Mouse (Mus musculus) layer of hippocampus, postnatal 10 days (tissue): Measurements from ENCODE around the gene 1700016C15Rik. TPM values are rescaled to one million over a fixed set of nuclear protein-coding genes. Genes with fewer than 3 reads are reported as not detected.
A peak's percentile ranks its signal among the peaks of the same experiment; 100 is the strongest.

Source experiments
- DNase-seq, 2 experiments: peaks; one replicate each; pipeline ENCODE4 v3.0.0; 2021; ENCODE audit warnings: low spot score in 2 of 2
- total RNA-seq, 2 experiments: library from RNA; stranded (reverse); gene quantifications; 2 replicates each; pipeline ENCODE4 v1.2.3; 2021

1700016C15Rik gene
- total RNA-seq, 2 experiments from 2014 or later = not detected

DNA sequence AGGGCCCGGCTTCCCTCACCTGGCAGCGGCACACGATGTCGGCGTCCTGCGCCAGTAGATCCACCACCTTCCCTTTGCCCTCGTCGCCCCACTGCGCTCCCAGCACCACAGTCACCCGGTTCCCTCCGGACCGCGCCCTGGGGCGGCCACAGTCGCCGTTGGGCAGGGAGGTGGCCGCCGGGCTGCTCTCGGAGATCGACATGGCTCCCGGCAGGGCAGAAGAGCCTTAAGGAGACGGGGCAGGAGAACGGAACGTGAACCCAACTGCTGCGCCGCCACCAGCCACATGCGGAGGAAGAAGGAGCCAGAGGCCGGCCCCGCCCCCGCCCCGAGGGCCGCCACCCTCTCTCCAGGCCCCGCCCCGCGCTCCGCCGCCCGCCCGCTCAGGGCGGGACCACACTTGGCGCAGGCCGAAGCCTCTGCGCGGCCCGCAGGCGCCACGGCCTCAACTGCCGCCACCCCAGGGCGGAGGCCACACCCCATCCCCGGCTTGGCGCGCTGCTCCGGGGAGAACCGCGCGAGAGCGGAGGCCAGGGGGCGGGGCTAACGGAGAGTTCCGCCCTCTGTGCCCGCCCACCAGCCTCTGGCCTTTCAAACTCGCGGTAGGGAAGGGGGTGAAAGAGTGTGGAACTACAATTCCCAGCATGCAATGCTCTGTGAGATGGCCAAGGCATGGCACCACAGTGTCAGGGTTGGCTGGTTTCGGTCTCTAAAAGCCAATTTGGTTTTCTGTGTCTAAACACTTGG is 66.8 kb downstream of the 1700016C15Rik start, which contains the start of gene Adss:
Gene Adss, minus strand, starts transcription at position 319 of the 747 bp plus-strand sequence.
- DNase-seq = peak; percentile 97 to 99

DNA sequence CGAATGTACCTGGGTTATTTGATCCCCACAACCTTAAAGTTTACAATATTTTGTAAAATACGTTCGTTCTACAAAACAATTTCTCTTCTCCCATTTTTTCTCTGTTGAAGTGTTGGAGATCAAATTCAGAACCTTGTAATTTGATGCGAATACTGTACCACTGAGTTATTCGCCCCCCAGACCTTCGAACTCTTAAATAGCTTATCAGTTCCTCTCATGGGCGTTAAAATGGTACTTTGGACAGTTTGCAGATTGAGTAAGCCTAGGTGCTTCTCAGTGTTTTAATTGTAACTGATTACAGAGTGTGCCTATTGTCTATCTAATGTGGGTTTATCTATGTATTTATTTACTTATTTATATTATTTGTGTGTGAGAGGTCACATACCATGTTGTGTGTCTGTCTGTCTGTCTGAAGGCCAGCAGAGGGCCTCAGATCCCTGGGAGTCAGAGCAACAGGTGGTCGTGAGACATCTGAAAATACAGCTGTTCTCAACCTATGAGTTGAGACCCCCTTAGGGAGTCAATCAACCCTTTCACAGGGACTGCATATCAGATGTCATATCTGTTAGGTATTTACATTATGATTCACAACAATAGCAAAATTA is 67.6 kb downstream of the 1700016C15Rik start:
- DNase-seq = no peak

Other genes with a start within 250 kb of the 1700016C15Rik start
- 10 to 100 TPM; 88.6 to 91.9 TPM for gene Adss, start 66.7 kb downstream of the 1700016C15Rik start, total RNA-seq